Mouse (Mus musculus): Measurements from ENCODE around the gene Ush2a. TPM values are rescaled to one million over a fixed set of nuclear protein-coding genes. Genes with fewer than 3 reads are reported as not detected.

Ush2a gene
- total and polyA plus RNA-seq, 3 experiments: 0.11 TPM; not detected in 2

DNA sequence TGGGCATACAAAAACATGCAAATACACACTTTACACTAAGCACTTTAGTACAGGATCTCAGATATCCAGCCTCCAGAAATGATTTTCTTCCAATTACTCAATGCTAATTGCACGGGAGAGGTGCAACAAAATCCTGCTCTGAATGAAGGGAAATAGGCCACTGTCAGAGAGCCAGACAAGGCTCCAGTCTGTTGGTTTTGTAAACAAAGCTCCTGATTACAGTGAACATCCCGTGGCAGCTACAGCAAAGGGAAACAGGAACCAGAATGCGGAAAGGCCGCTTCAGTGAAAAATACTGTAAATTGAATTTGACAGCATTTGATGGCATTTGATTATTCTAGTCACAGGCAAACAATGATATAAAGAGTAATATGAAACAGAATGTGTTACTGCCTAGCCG is 604.1 kb downstream of the Ush2a start:
- Histone ChIP-seq H3K36me3 (replicated peaks) (no peaks in the 10 kb centered on the region), H3K9me3 (replicated peaks) (peaks cover 33% of the 10 kb centered on the region), H3K27me3 (ENCODE audit: insufficient read depth, low read length) (no peaks in the 10 kb centered on the region), H3K4me1 (ENCODE audit: insufficient read depth, low read depth, low read length) (no peaks in the 10 kb centered on the region), H3K4me3 (ENCODE audit: low read depth, low read length) (no peak overlapping the region)
- no peak for ATAC-seq (ENCODE audit: extremely low read depth, insufficient number of reproducible peaks, low FRiP score, poor library complexity, severe bottlenecking)
- TF ChIP-seq POLR2AphosphoS5 (IDR thresholded peaks at IDR 0.05; ENCODE audit: insufficient replicate concordance, low read depth, low read length): no peak
- no peak for TF ChIP-seq CTCF (IDR thresholded peaks at IDR 0.05; ENCODE audit: low read depth, low read length)
- TF ChIP-seq GATA1 (IDR thresholded peaks at IDR 0.05; ENCODE audit: borderline replicate concordance, low read length): no peak
- TF ChIP-seq GATA2 (IDR thresholded peaks at IDR 0.05; ENCODE audit: borderline replicate concordance, low read depth, low read length): no peak
- no peak for TF ChIP-seq TAL1 (conservative IDR thresholded peaks at IDR 0.05; ENCODE audit: low read depth, low read length)
- DNase-seq (ENCODE audit: low spot score): no peak

DNA sequence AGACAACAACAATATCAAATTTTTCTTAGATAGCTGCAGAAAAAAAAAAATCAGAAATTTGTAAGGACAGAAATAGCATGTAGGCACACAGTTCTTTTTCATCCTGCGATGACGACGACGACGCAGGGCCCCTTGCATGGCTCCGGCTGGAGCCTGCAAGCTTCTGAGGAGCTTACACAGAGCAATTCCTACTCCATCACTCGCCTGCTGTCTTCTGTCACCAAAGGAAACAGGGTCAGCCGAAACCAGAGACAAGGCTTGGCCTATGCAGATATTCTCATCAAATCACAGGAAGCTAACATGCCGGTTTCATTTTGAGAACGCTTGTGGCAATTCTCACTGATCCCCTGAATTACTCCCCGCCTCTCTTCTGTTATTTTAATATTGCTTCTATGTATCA is 604.7 kb downstream of the Ush2a start:
- Histone ChIP-seq H3K36me3 (replicated peaks) (no peaks in the 10 kb centered on the region), H3K4me1 (ENCODE audit: insufficient read depth, low read depth, low read length) (no peaks in the 10 kb centered on the region), H3K4me3 (ENCODE audit: low read depth, low read length) (no peak overlapping the region), H3K9me3 (replicated peaks) (peaks cover 31% of the 10 kb centered on the region), H3K27me3 (ENCODE audit: insufficient read depth, low read length) (no peaks in the 10 kb centered on the region)
- no peak for ATAC-seq (ENCODE audit: extremely low read depth, insufficient number of reproducible peaks, low FRiP score, poor library complexity, severe bottlenecking)
- DNase-seq (ENCODE audit: low spot score): no peak
- TF ChIP-seq TAL1 (conservative IDR thresholded peaks at IDR 0.05; ENCODE audit: low read depth, low read length) (no peak), GATA2 (IDR thresholded peaks at IDR 0.05; ENCODE audit: borderline replicate concordance, low read depth, low read length) (no peak), POLR2AphosphoS5 (IDR thresholded peaks at IDR 0.05; ENCODE audit: insufficient replicate concordance, low read depth, low read length) (no peak), GATA1 (IDR thresholded peaks at IDR 0.05; ENCODE audit: borderline replicate concordance, low read length) (no peak), CTCF (IDR thresholded peaks at IDR 0.05; ENCODE audit: low read depth, low read length) (no peak)

DNA sequence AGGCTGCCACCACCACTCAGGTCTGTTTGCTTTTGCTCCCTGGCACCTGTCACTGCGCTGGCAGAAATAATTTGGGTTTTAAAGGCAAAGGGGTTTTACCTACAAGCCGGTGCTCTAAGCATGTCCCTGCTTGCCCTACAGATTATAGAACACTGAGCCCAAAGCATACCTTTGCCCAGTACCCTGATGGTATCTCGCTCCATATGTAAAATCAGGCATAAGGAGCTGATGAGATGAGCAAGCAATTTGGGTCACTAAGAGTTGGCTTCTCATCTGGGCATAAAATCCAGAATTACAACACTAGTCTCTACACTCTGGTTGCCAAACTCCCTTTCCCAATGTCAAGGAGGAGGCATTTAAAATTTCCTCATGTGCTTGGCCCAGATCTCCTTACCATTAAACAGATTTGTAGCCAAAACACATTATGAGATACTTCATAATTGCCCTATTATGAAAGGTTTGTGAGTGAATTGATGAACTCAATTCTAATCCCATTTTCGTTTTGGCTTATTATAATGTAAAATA is 616.8 kb downstream of the Ush2a start:
- Histone ChIP-seq H3K27me3 (ENCODE audit: insufficient read depth, low read length) (no peaks in the 10 kb centered on the region), H3K36me3 (replicated peaks) (no peaks in the 10 kb centered on the region), H3K4me1 (ENCODE audit: insufficient read depth, low read depth, low read length) (no peaks in the 10 kb centered on the region), H3K9me3 (replicated peaks) (peaks cover 54% of the 10 kb centered on the region), H3K4me3 (ENCODE audit: low read depth, low read length) (no peak overlapping the region)
- ATAC-seq (ENCODE audit: extremely low read depth, insufficient number of reproducible peaks, low FRiP score, poor library complexity, severe bottlenecking) (no peak), DNase-seq (ENCODE audit: low spot score) (no peak)
- TF ChIP-seq POLR2AphosphoS5 (IDR thresholded peaks at IDR 0.05; ENCODE audit: insufficient replicate concordance, low read depth, low read length) (no peak), GATA1 (IDR thresholded peaks at IDR 0.05; ENCODE audit: borderline replicate concordance, low read length) (no peak)

DNA sequence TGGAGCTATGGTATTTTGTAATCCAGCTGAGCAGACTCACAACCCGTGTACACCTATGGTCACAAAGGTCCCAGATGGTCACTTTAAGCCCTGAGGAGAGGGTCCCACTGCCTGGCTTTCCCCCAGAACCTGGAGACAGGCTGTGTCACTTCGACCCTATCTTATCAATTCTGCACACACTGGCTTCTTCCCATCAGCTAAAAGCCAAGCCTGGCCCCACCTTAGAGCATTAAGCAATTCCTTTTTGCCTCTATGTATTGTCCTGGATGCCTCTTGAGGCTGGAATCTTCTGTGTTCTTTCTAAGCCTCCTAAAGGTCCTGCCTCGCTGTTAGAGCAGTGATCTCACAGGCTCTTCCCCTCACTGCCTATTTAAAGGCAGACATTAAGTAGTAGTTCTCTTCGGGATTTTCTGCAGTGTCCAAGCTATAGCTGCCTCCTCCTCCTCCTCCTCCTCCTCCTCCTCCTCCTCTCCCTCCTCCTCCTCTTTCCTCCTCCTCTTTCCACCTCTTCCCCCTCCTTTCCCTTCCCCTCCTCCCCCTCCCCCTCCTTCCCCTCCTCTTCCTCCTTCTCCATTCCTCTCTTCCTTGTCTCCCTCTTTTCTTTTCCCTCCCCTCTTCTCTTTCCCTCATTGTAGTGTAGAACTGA is 635.2 kb downstream of the Ush2a start:
- H3K9me3 ChIP-seq (replicated peaks): peaks cover 56% of the 10 kb centered on the region
- H3K4me1 ChIP-seq (ENCODE audit: insufficient read depth, low read depth, low read length): no peaks in the 10 kb centered on the region
- no peak for TF ChIP-seq GATA1 (IDR thresholded peaks at IDR 0.05; ENCODE audit: borderline replicate concordance, low read length)
- no peak for TF ChIP-seq GATA2 (IDR thresholded peaks at IDR 0.05; ENCODE audit: borderline replicate concordance, low read depth, low read length)
- TF ChIP-seq POLR2AphosphoS5 (IDR thresholded peaks at IDR 0.05; ENCODE audit: insufficient replicate concordance, low read depth, low read length): no peak
- no peak for TF ChIP-seq TAL1 (conservative IDR thresholded peaks at IDR 0.05; ENCODE audit: low read depth, low read length)
- no peak for TF ChIP-seq CTCF (IDR thresholded peaks at IDR 0.05; ENCODE audit: low read depth, low read length)
- ATAC-seq (ENCODE audit: extremely low read depth, insufficient number of reproducible peaks, low FRiP score, poor library complexity, severe bottlenecking) (no peak), DNase-seq (ENCODE audit: low spot score) (no peak)
- no peaks in the 10 kb centered on the region for H3K27me3 ChIP-seq (ENCODE audit: insufficient read depth, low read length)
- H3K4me3 ChIP-seq (ENCODE audit: low read depth, low read length): no peak overlapping the region
- H3K36me3 ChIP-seq (replicated peaks): no peaks in the 10 kb centered on the region

DNA sequence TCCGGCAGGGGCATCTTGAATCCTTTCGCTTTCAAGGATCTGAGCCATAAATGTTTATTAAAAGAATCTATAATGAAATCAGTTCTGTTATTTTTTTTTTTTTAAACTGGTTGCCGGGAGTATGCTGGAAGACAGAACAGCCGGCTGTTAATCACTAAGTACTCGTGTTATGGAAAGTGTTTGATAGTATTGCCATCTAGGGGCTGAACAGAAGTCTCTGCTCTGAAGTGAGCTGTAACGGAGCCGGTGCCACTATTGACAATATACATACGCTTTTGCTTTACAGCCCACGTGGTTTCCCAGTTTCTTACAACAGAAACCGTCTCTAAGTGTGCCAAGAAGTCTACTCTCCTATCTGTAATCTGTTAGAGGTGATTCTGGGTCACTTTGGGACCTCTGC is 642.3 kb downstream of the Ush2a start:
- H3K4me3 ChIP-seq (ENCODE audit: low read depth, low read length): no peak overlapping the region
- ATAC-seq (ENCODE audit: extremely low read depth, insufficient number of reproducible peaks, low FRiP score, poor library complexity, severe bottlenecking) (no peak), DNase-seq (ENCODE audit: low spot score) (no peak)
- no peak for TF ChIP-seq TAL1 (conservative IDR thresholded peaks at IDR 0.05; ENCODE audit: low read depth, low read length)
- no peak for TF ChIP-seq GATA2 (IDR thresholded peaks at IDR 0.05; ENCODE audit: borderline replicate concordance, low read depth, low read length)
- no peak for TF ChIP-seq CTCF (IDR thresholded peaks at IDR 0.05; ENCODE audit: low read depth, low read length)
- TF ChIP-seq GATA1 (IDR thresholded peaks at IDR 0.05; ENCODE audit: borderline replicate concordance, low read length): no peak
- TF ChIP-seq POLR2AphosphoS5 (IDR thresholded peaks at IDR 0.05; ENCODE audit: insufficient replicate concordance, low read depth, low read length): no peak
- H3K9me3 ChIP-seq (replicated peaks): peaks cover 57% of the 10 kb centered on the region
- H3K27me3 ChIP-seq (ENCODE audit: insufficient read depth, low read length): no peaks in the 10 kb centered on the region
- no peaks in the 10 kb centered on the region for H3K4me1 ChIP-seq (ENCODE audit: insufficient read depth, low read depth, low read length)
- no peaks in the 10 kb centered on the region for H3K36me3 ChIP-seq (replicated peaks)

DNA sequence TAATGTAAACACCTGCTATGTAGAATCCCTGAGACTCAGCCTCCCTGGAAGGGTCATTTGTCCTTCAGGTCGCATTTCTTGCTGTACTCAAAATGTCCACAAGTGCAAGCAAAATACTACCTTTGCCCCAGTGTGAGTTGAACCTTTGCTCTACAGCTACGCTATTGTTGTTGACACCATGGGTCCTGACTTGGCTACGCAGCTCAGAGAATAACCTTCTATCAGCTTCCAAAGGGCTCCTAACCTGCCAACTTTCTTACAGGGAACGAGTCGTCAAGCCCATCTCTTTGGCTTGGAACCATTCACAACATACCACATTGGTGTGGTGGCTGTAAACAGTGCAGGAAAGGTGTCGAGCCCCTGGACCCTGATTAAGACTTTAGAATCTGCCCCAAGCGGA is 644.4 kb downstream of the Ush2a start:
- ATAC-seq (ENCODE audit: extremely low read depth, insufficient number of reproducible peaks, low FRiP score, poor library complexity, severe bottlenecking): no peak
- TF ChIP-seq GATA1 (IDR thresholded peaks at IDR 0.05; ENCODE audit: borderline replicate concordance, low read length): no peak
- TF ChIP-seq POLR2AphosphoS5 (IDR thresholded peaks at IDR 0.05; ENCODE audit: insufficient replicate concordance, low read depth, low read length): no peak
- H3K9me3 ChIP-seq (replicated peaks): peaks cover 54% of the 10 kb centered on the region
- H3K36me3 ChIP-seq (replicated peaks): no peaks in the 10 kb centered on the region
- no peak for DNase-seq (ENCODE audit: low spot score)
- no peaks in the 10 kb centered on the region for H3K27me3 ChIP-seq (ENCODE audit: insufficient read depth, low read length)
- no peak overlapping the region for H3K4me3 ChIP-seq (ENCODE audit: low read depth, low read length)
- H3K4me1 ChIP-seq (ENCODE audit: insufficient read depth, low read depth, low read length): no peaks in the 10 kb centered on the region
